Mouse (Mus musculus): ENCODE measurements around the gene Mad1l1. TPM values are rescaled to one million over a fixed set of nuclear protein-coding genes. Genes with fewer than 3 reads are reported as not detected.

Gene Mad1l1
- polyA plus RNA-seq, 1 experiment from 2014 or later = 27.8 TPM

- 80% methylated on average over 3 of the region's 3 CpGs for WGBS
- H3K4me1 ChIP-seq (ENCODE audit: control insufficient read depth, insufficient read depth, low read length) = peaks cover 5% of the 10 kb centered on the region
- no peaks in the 10 kb centered on the region for H3K27me3 ChIP-seq (ENCODE audit: control insufficient read depth, insufficient read depth, low read length)
- peaks cover 8% of the 10 kb centered on the region; the same call in 1 of the 2 replicates for H3K36me3 ChIP-seq (ENCODE audit: control insufficient read depth, insufficient read depth)
- H3K4me2 ChIP-seq (ENCODE audit: low read depth, low read length) = no peak overlapping the region
- H3K9ac ChIP-seq (ENCODE audit: low read length) = no peak overlapping the region
- no peak for ATAC-seq (replicated peaks; ENCODE audit: extremely low read depth, insufficient read depth, low FRiP score)
- no peaks in the 10 kb centered on the region for H3K9me3 ChIP-seq (replicated peaks; ENCODE audit: control insufficient read depth, low read length)
- no peak overlapping the region for H3K4me3 ChIP-seq (ENCODE audit: low read length)
- no peak overlapping the region for H3K27ac ChIP-seq (ENCODE audit: low read length)
Measured at GRCm38 (mm10) chr5:140196446-140196845, 124.9 kb downstream of the Mad1l1 start.

GRCm38 (mm10) chr5:140194173-140194572 lies 127.2 kb downstream of the Mad1l1 start:
- Histone ChIP-seq H3K36me3 (ENCODE audit: control insufficient read depth, insufficient read depth) (peaks cover 8% of the 10 kb centered on the region; the same call in 1 of the 2 replicates), H3K4me2 (ENCODE audit: low read depth, low read length) (no peak overlapping the region), H3K9me3 (replicated peaks; ENCODE audit: control insufficient read depth, low read length) (no peaks in the 10 kb centered on the region), H3K9ac (ENCODE audit: low read length) (no peak overlapping the region), H3K4me3 (ENCODE audit: low read length) (no peak overlapping the region), H3K27me3 (ENCODE audit: control insufficient read depth, insufficient read depth, low read length) (no peaks in the 10 kb centered on the region), H3K27ac (ENCODE audit: low read length) (no peak overlapping the region), H3K4me1 (ENCODE audit: control insufficient read depth, insufficient read depth, low read length) (peaks cover 5% of the 10 kb centered on the region)
- 65% methylated on average over 11 of the region's 11 CpGs for WGBS
- ATAC-seq (replicated peaks; ENCODE audit: extremely low read depth, insufficient read depth, low FRiP score) = no peak

- peaks cover 8% of the 10 kb centered on the region; the same call in 1 of the 2 replicates for H3K36me3 ChIP-seq (ENCODE audit: control insufficient read depth, insufficient read depth)
- no peak overlapping the region for H3K27ac ChIP-seq (ENCODE audit: low read length)
- peaks cover 5% of the 10 kb centered on the region for H3K4me1 ChIP-seq (ENCODE audit: control insufficient read depth, insufficient read depth, low read length)
- WGBS = 80% methylated on average over 4 of the region's 4 CpGs
- ATAC-seq (replicated peaks; ENCODE audit: extremely low read depth, insufficient read depth, low FRiP score) = no peak
- H3K9me3 ChIP-seq (replicated peaks; ENCODE audit: control insufficient read depth, low read length) = no peaks in the 10 kb centered on the region
- H3K9ac ChIP-seq (ENCODE audit: low read length) = no peak overlapping the region
- H3K4me3 ChIP-seq (ENCODE audit: low read length) = no peak overlapping the region
- H3K27me3 ChIP-seq (ENCODE audit: control insufficient read depth, insufficient read depth, low read length) = no peaks in the 10 kb centered on the region
- no peak overlapping the region for H3K4me2 ChIP-seq (ENCODE audit: low read depth, low read length)
Measured at GRCm38 (mm10) chr5:140191539-140191938, 129.8 kb downstream of the Mad1l1 start.

- H3K27ac ChIP-seq (ENCODE audit: low read length) = no peak overlapping the region
- 86% methylated on average over 4 of the region's 4 CpGs for WGBS
- no peak for ATAC-seq (replicated peaks; ENCODE audit: extremely low read depth, insufficient read depth, low FRiP score)
Measured at GRCm38 (mm10) chr5:140186351-140186750, 135.0 kb downstream of the Mad1l1 start.

DNA sequence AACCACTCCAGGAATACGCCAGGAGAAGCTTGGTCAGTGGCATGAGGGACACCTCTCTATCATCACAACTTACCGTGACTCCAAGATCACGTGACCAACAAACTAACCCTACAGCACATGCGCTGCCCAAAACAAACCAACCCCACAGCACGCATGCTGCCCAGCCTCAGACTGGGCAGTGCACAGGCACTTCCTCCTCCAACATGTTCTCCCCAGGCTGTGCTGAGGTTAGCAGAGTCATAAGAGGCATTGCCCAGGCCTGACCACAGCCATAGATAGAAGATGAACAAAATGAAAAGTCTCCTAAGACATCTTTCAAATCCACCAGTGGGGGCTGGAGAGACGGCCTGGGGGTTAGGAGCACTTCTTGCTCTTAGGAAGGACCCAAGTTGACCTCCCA lies 135.6 kb downstream of the Mad1l1 start:
- Histone ChIP-seq H3K4me2 (ENCODE audit: low read depth, low read length) (no peak overlapping the region), H3K4me3 (ENCODE audit: low read length) (no peak overlapping the region), H3K27ac (ENCODE audit: low read length) (no peak overlapping the region), H3K27me3 (ENCODE audit: control insufficient read depth, insufficient read depth, low read length) (no peaks in the 10 kb centered on the region), H3K9ac (ENCODE audit: low read length) (no peak overlapping the region), H3K4me1 (ENCODE audit: control insufficient read depth, insufficient read depth, low read length) (no peaks in the 10 kb centered on the region), H3K9me3 (replicated peaks; ENCODE audit: control insufficient read depth, low read length) (no peaks in the 10 kb centered on the region), H3K36me3 (ENCODE audit: control insufficient read depth, insufficient read depth) (no peaks in the 10 kb centered on the region)
- 83% methylated on average over 6 of the region's 6 CpGs for WGBS
- ATAC-seq (replicated peaks; ENCODE audit: extremely low read depth, insufficient read depth, low FRiP score) = no peak

More at GRCm38 (mm10) chr5:140186351-140186750, 135.0 kb downstream of the Mad1l1 start:
- Histone ChIP-seq H3K4me3 (ENCODE audit: low read length) (no peak overlapping the region), H3K36me3 (ENCODE audit: control insufficient read depth, insufficient read depth) (no peaks in the 10 kb centered on the region), H3K4me2 (ENCODE audit: low read depth, low read length) (no peak overlapping the region), H3K4me1 (ENCODE audit: control insufficient read depth, insufficient read depth, low read length) (no peaks in the 10 kb centered on the region), H3K27me3 (ENCODE audit: control insufficient read depth, insufficient read depth, low read length) (no peaks in the 10 kb centered on the region), H3K9me3 (replicated peaks; ENCODE audit: control insufficient read depth, low read length) (no peaks in the 10 kb centered on the region), H3K9ac (ENCODE audit: low read length) (no peak overlapping the region)

DNA sequence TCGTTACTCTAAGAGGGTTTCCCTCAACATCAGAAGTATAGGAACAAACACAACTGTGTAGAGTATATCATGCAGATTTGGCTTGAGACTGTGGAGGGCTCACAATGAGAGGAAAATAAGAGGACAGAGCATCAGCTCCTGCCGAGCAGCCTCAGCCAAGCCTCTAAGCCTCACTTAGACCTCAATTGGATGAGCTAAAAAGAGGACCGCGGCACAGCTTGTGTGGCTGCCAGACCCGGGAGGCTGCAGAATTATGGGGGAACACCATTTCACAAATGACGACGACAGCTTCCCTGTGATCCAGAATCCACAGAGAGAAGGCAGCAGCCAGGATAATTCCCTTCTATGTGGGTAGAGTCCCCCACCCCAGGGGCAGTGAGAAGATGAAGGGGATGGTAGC lies 138.0 kb downstream of the Mad1l1 start:
- Histone ChIP-seq H3K4me2 (ENCODE audit: low read depth, low read length) (no peak overlapping the region), H3K4me1 (ENCODE audit: control insufficient read depth, insufficient read depth, low read length) (no peaks in the 10 kb centered on the region), H3K27ac (ENCODE audit: low read length) (no peak overlapping the region), H3K4me3 (ENCODE audit: low read length) (no peak overlapping the region), H3K27me3 (ENCODE audit: control insufficient read depth, insufficient read depth, low read length) (no peaks in the 10 kb centered on the region), H3K36me3 (ENCODE audit: control insufficient read depth, insufficient read depth) (no peaks in the 10 kb centered on the region), H3K9me3 (replicated peaks; ENCODE audit: control insufficient read depth, low read length) (no peaks in the 10 kb centered on the region), H3K9ac (ENCODE audit: low read length) (no peak overlapping the region)
- no peak for ATAC-seq (replicated peaks; ENCODE audit: extremely low read depth, insufficient read depth, low FRiP score)
- 76% methylated on average over 7 of the region's 7 CpGs for WGBS

GRCm38 (mm10) chr5:140182351-140182750 lies 139.0 kb downstream of the Mad1l1 start:
- WGBS = 90% methylated on average over 4 of the region's 4 CpGs
- peaks cover 4% of the 10 kb centered on the region; the same call in 1 of the 2 replicates for H3K4me1 ChIP-seq (ENCODE audit: control insufficient read depth, insufficient read depth, low read length)
- H3K4me3 ChIP-seq (ENCODE audit: low read length) = no peak overlapping the region
- no peaks in the 10 kb centered on the region for H3K27me3 ChIP-seq (ENCODE audit: control insufficient read depth, insufficient read depth, low read length)
- no peaks in the 10 kb centered on the region for H3K9me3 ChIP-seq (replicated peaks; ENCODE audit: control insufficient read depth, low read length)
- no peak for ATAC-seq (replicated peaks; ENCODE audit: extremely low read depth, insufficient read depth, low FRiP score)
- H3K4me2 ChIP-seq (ENCODE audit: low read depth, low read length) = no peak overlapping the region
- no peak overlapping the region for H3K27ac ChIP-seq (ENCODE audit: low read length)
- no peak overlapping the region for H3K9ac ChIP-seq (ENCODE audit: low read length)
- H3K36me3 ChIP-seq (ENCODE audit: control insufficient read depth, insufficient read depth) = no peaks in the 10 kb centered on the region

- Histone ChIP-seq H3K4me3 (ENCODE audit: low read length) (no peak overlapping the region), H3K9ac (ENCODE audit: low read length) (no peak overlapping the region), H3K36me3 (ENCODE audit: control insufficient read depth, insufficient read depth) (no peaks in the 10 kb centered on the region), H3K4me1 (ENCODE audit: control insufficient read depth, insufficient read depth, low read length) (peaks cover 4% of the 10 kb centered on the region; the same call in 1 of the 2 replicates), H3K4me2 (ENCODE audit: low read depth, low read length) (no peak overlapping the region), H3K27ac (ENCODE audit: low read length) (no peak overlapping the region), H3K27me3 (ENCODE audit: control insufficient read depth, insufficient read depth, low read length) (no peaks in the 10 kb centered on the region), H3K9me3 (replicated peaks; ENCODE audit: control insufficient read depth, low read length) (no peaks in the 10 kb centered on the region)
- 93% methylated on average over 5 of the region's 5 CpGs for WGBS
- ATAC-seq (replicated peaks; ENCODE audit: extremely low read depth, insufficient read depth, low FRiP score) = no peak
Measured at GRCm38 (mm10) chr5:140180016-140180415, 141.3 kb downstream of the Mad1l1 start.

GRCm38 (mm10) chr5:140178058-140178690 lies 143.2 kb downstream of the Mad1l1 start:
- Histone ChIP-seq H3K9me3 (replicated peaks; ENCODE audit: control insufficient read depth, low read length) (no peaks in the 10 kb centered on the region), H3K36me3 (ENCODE audit: control insufficient read depth, insufficient read depth) (no peaks in the 10 kb centered on the region), H3K4me1 (ENCODE audit: control insufficient read depth, insufficient read depth, low read length) (peaks cover 4% of the 10 kb centered on the region; the same call in 1 of the 2 replicates), H3K4me3 (ENCODE audit: low read length) (no peak overlapping the region), H3K9ac (ENCODE audit: low read length) (no peak overlapping the region), H3K4me2 (ENCODE audit: low read depth, low read length) (no peak overlapping the region), H3K27me3 (ENCODE audit: control insufficient read depth, insufficient read depth, low read length) (no peaks in the 10 kb centered on the region), H3K27ac (ENCODE audit: low read length) (peak overlapping the region; percentile 66)
- 33% methylated on average over 10 of the region's 10 CpGs for WGBS
- ATAC-seq (replicated peaks; ENCODE audit: extremely low read depth, insufficient read depth, low FRiP score) = peak; percentile 67

Measured in heart, embryonic 16.5 days (tissue).